Mouse (Mus musculus) neural tube, embryonic 11.5 days (tissue): Measurements from ENCODE around the gene Slc13a3. TPM values are rescaled to one million over a fixed set of nuclear protein-coding genes. Genes with fewer than 3 reads are reported as not detected.
A peak's percentile ranks its signal among the peaks of the same experiment; 100 is the strongest.

Source experiments
- ATAC-seq: fragments of 200-750 bp; cut with Nextera tagmentation; 2 replicates; pipeline ENCODE4 v1.8.0; 2017; ENCODE audit warnings: moderate number of reproducible peaks, mild to moderate bottlenecking, moderate TSS enrichment, moderate library complexity; ENCODE audit not compliant: insufficient read depth, low FRiP score, low TSS enrichment
- DNase-seq: peaks from one replicate; pipeline ENCODE4 v3.0.0-alpha.2; 2015; ENCODE audit warnings: low spot score
- H3K27ac ChIP-seq: fragments of 300-500 bp; sonication (generic); 2 replicates; pipeline ENCODE4 v1.5.1; 2014; ENCODE audit warnings: low read depth, mild to moderate bottlenecking, low read length
- H3K27me3 ChIP-seq: fragments of 300-500 bp; sonication (generic); 2 replicates; pipeline ENCODE4 v1.6.1; 2014; ENCODE audit warnings: mild to moderate bottlenecking, low read length, mixed read lengths; ENCODE audit not compliant: control insufficient read depth, insufficient read depth
- H3K36me3 ChIP-seq: fragments of 300-500 bp; sonication (generic); 2 replicates; pipeline ENCODE4 v1.6.1; 2014; ENCODE audit warnings: mild to moderate bottlenecking, low read length, moderate library complexity, mixed read lengths; ENCODE audit not compliant: control insufficient read depth, insufficient read depth
- H3K4me1 ChIP-seq: fragments of 300-500 bp; sonication (generic); 2 replicates; pipeline ENCODE4 v1.6.1; 2014; ENCODE audit warnings: low read length, mixed read lengths; ENCODE audit not compliant: control insufficient read depth, insufficient read depth
- H3K4me2 ChIP-seq: fragments of 300-500 bp; sonication (generic); 2 replicates; pipeline ENCODE4 v1.6.1; 2014; ENCODE audit warnings: low read depth, mild to moderate bottlenecking, moderate library complexity
- H3K4me3 ChIP-seq: fragments of 300-500 bp; sonication (generic); 2 replicates; pipeline ENCODE4 v1.5.1; 2014; ENCODE audit warnings: low read depth, low read length
- H3K9ac ChIP-seq: fragments of 300-500 bp; sonication (generic); 2 replicates; pipeline ENCODE4 v1.6.1; 2014; ENCODE audit warnings: mild to moderate bottlenecking, low read length
- H3K9me3 ChIP-seq: fragments of 300-500 bp; sonication (generic); 2 replicates; pipeline ENCODE4 v1.6.1; 2016; ENCODE audit warnings: low read length; ENCODE audit not compliant: control insufficient read depth
- WGBS: fragments of 180-500 bp; shearing (Covaris S2); extraction: QIAGEN DNeasy Blood & Tissue Kit; methylation state at CpG from one replicate; pipeline ENCODE4 v1.1.7; 2014; 5-methylcytosine and 5-hydroxymethylcytosine counted together
- polyA plus RNA-seq: library from polyadenylated mRNA; unstranded; fragments of >200 nt; fragmentation: Nextera tagmentation; extraction: Ambion mirVana; gene quantifications from 2 replicates; pipeline ENCODE4 v1.2.1, GENCODE M21; 2014

The Slc13a3 gene
- polyA plus RNA-seq, 1 experiment from 2014 or later, result 0.23 TPM

DNA sequence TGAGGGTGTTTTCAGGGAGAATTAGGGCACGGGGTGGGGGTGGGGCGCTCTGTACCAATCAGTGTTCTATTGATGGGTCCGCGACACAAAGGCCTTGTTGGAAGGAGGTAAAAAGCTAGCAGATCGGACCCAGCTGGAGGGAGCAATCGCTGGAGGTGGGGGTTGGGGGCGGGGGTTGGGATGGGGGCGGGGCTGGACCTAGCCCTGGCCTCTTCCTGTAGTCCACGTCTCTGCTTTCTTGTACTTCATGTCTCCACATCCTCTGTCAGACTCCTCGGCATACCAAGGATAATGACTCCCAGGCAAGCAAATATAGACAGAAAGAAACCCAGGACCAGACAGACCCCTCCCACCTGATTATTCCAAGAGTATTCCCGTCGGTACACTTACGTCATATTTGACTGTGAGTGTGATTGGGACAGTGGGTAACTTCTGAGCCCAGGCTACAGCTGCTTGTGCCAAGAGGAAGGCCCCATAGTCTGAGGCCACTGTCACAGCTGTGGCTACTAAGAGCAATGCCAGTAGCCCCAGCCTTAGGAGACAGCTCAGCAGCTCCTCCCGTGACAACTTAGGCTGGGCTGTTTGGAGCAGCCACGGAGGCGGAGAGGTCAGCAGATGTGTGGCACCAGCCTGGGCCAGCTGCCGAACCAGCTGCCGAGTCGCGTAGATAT, 76.1 kb downstream of the Slc13a3 start:
- Histone ChIP-seq H3K4me1 (peaks cover 15% of the 10 kb centered on the region), H3K4me2 (no peak overlapping the region), H3K36me3 (no peaks in the 10 kb centered on the region), H3K27ac (peak overlapping the region; percentile 7; the same call in 1 of the 2 replicates), H3K4me3 (no peak overlapping the region), H3K27me3 (no peaks in the 10 kb centered on the region), H3K9ac (peak overlapping the region; percentile 7; the same call in 1 of the 2 replicates), H3K9me3 (no peaks in the 10 kb centered on the region)
- DNase-seq, result no peak
- peak; percentile 45; the same call in 1 of the 2 replicates for ATAC-seq
- 43% methylated on average over 20 of the region's 20 CpGs for WGBS

DNA sequence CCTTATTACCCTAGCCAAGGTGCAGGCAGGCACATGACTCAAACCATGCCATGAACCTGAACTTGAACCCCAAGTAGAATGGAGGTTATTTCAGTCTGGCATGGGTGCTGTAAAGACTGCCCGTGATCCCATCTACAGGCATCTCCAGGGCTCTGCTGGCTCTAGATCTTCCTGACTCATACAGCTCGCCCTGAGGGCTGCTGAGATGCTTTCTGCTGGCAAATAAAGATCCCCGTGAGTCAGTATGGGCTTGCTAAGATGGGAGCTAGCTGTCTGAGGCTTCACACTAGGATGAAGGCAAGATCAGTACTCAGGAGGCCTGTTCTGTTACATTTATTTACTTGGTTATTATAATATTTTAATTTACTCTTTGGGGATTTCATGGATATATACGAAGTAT, 80.9 kb downstream of the Slc13a3 start:
- H3K4me1 ChIP-seq, result peaks cover 7% of the 10 kb centered on the region; the same call in 1 of the 2 replicates
- H3K9me3 ChIP-seq, result no peaks in the 10 kb centered on the region
- DNase-seq (no peak), ATAC-seq (no peak)
- no peak overlapping the region for H3K4me3 ChIP-seq
- no peaks in the 10 kb centered on the region for H3K36me3 ChIP-seq
- no peak overlapping the region for H3K27ac ChIP-seq
- WGBS, result 84% methylated on average over 4 of the region's 4 CpGs
- no peak overlapping the region for H3K9ac ChIP-seq
- H3K4me2 ChIP-seq, result no peak overlapping the region
- no peaks in the 10 kb centered on the region for H3K27me3 ChIP-seq

DNA sequence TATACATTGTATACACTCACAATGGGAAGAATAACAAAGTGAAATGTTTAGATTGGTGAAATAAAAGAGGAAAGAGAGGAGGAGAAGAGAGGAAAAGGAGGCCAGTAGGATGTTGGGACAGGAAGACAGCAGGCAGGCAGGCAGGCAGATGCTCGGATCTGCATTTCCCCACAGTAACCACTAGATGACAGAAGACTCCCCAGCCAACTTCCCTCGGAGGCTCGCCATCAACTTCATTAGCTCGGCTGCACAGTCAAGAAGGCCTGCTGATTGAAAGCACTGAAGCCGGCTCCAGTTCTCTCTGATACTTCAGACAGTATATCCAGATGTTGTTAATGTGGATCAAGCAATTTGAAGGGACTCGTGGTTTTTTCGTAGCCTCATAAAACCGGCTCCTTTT, 81.5 kb downstream of the Slc13a3 start:
- H3K4me2 ChIP-seq, result no peak overlapping the region
- no peaks in the 10 kb centered on the region for H3K27me3 ChIP-seq
- no peak overlapping the region for H3K9ac ChIP-seq
- ATAC-seq, result no peak
- no peak overlapping the region for H3K27ac ChIP-seq
- peak; percentile 69 for DNase-seq
- 19% methylated on average over 8 of the region's 8 CpGs for WGBS
- no peak overlapping the region for H3K4me3 ChIP-seq
- no peaks in the 10 kb centered on the region for H3K9me3 ChIP-seq
- H3K4me1 ChIP-seq, result peaks cover 6% of the 10 kb centered on the region
- H3K36me3 ChIP-seq, result no peaks in the 10 kb centered on the region

DNA sequence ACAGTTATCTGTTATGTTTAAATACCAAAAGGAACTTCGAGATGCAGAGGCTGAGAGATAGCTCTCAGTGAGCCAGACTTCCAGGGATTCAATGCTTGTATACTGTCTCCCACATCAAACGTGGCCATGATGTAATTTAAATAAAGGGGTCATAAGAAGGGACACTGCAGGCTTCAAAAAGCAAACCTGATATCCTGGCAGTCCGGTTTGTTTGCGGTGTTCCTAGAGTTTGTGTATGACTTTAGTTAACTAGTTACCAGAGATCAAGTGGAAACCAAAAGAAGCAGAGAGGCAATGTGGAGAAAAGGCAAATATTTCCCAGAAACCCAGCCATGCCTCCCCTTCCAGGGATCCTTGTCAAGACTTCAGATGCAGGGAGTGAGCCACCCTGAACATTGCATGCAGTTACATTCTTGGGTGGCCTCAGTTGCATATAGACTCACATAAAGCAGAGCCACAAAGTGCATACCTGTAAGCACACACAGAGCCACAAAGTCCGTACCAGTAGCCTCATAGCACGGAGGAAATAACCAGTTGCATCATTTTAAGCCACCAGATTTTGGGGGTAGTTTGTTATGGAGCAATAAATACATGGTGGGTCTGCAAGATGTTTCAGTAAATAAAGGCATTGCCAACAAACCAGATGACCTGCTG, 83.6 kb downstream of the Slc13a3 start:
- H3K4me3 ChIP-seq, result no peak overlapping the region

DNA sequence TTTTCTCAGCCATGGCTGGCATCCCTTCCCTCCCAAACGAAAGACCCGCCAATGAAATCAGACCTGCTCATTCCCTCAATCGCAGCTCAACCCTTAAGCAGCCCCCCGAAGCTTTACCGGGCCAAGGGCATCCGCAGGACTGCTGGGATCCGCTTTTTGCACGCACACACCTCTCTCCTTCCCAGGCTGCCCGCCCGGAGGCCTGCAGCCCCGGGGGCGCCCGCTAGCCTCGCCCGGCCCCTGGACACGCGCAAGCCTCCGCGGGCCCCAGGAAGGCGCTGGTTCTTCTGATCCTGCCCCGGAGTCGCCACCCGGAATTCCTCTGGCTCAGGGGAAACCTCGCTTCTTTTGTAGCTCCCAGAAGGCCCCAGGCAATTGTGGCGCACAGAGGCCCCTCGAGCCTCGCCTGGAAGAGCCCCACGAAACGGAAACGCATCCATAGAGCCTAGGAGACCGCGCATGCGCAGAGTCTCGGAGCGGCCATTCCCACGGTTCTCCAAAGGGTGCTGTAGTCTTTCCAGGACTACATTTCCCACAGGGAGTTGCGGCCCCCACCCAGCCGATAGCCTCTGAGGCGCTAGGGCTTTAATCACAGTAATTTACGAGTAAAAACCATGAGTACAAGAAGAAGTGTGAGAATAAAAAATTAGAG, 85.1 kb downstream of the Slc13a3 start, which contains the start of gene Zfp334:
Gene Zfp334 (minus strand): TSS at position 416 of the 652 bp plus-strand sequence.
- H3K4me2 ChIP-seq, result peak within 1 kb of the TSS; percentile 62
- H3K4me1 ChIP-seq, result peaks cover 5% of the 10 kb centered on the region
- H3K27me3 ChIP-seq, result no peaks in the 10 kb centered on the region
- H3K9ac ChIP-seq, result peak within 1 kb of the TSS; percentile 88
- peaks cover 23% of the 10 kb centered on the region for H3K36me3 ChIP-seq
- H3K4me3 ChIP-seq, result peak within 1 kb of the TSS; percentile 79
- under 1% methylated on average over 40 of the region's 40 CpGs for WGBS
- peak within 1 kb of the TSS; percentile 82 for H3K27ac ChIP-seq
- peak; percentile 97 for DNase-seq
- H3K9me3 ChIP-seq, result no peaks in the 10 kb centered on the region
- ATAC-seq, result peak; percentile 85

More for the DNA sequence above, 83.6 kb downstream of the Slc13a3 start:
- peaks cover 10% of the 10 kb centered on the region for H3K36me3 ChIP-seq
- 84% methylated on average over 6 of the region's 6 CpGs for WGBS
- H3K4me2 ChIP-seq, result no peak overlapping the region
- H3K9ac ChIP-seq, result no peak overlapping the region
- no peaks in the 10 kb centered on the region for H3K9me3 ChIP-seq
- peaks cover 5% of the 10 kb centered on the region for H3K4me1 ChIP-seq
- no peaks in the 10 kb centered on the region for H3K27me3 ChIP-seq
- DNase-seq (no peak), ATAC-seq (no peak)
- no peak overlapping the region for H3K27ac ChIP-seq

DNA sequence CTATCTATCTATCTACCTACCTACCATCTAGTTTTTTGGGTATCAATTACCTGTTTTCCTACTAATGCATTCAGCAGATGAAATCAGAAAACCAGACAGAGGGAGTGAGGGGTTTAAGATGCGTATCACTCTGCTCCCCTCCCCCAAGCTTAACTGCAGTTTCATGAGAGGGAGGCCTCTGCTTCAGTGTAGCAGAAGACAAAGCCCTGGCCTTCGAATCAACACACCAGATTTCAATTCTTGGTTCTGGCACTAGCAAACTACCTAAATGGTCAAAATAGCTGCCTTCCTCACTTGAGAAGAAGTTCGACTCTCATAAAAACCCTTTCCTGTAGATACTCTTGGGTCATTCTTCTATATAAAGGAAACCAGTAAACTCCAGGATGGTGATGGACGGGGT, 85.7 kb downstream of the Slc13a3 start:
- Histone ChIP-seq H3K9ac (peak overlapping the region; percentile 88), H3K4me1 (peaks cover 5% of the 10 kb centered on the region), H3K27me3 (no peaks in the 10 kb centered on the region), H3K4me3 (peak overlapping the region; percentile 79), H3K36me3 (peaks cover 29% of the 10 kb centered on the region), H3K9me3 (no peaks in the 10 kb centered on the region), H3K27ac (peak overlapping the region; percentile 82), H3K4me2 (peak overlapping the region; percentile 62)
- no peak; the same call in 1 of the 2 replicates for ATAC-seq
- DNase-seq, result no peak
- WGBS, result 10% methylated on average over 4 of the region's 4 CpGs

DNA sequence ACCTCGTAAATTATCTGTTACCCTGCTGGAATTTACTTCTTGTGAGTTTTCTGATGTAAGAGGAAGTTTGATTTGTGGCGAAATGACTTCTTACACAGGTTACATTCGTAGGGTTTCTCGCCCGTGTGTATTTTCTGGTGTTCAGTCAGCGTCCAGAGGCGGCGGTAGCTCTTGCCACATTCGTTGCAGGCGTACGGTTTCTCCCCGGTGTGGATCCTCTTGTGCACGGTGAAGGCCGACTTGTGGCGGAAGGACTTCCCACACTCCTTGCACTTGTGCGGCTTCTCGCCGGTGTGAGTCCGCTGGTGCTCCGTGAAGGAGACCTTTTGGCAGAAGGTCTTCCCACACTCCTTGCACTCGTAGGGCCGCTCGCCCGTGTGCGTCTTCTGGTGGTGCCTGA, 93.0 kb downstream of the Slc13a3 start:
- Histone ChIP-seq H3K9me3 (no peaks in the 10 kb centered on the region), H3K36me3 (peaks cover 59% of the 10 kb centered on the region), H3K27me3 (no peaks in the 10 kb centered on the region), H3K4me3 (no peak overlapping the region), H3K27ac (no peak overlapping the region), H3K4me2 (no peak overlapping the region), H3K9ac (no peak overlapping the region), H3K4me1 (no peaks in the 10 kb centered on the region)
- DNase-seq, result no peak
- ATAC-seq, result no peak
- 96% methylated on average over 25 of the region's 25 CpGs for WGBS

DNA sequence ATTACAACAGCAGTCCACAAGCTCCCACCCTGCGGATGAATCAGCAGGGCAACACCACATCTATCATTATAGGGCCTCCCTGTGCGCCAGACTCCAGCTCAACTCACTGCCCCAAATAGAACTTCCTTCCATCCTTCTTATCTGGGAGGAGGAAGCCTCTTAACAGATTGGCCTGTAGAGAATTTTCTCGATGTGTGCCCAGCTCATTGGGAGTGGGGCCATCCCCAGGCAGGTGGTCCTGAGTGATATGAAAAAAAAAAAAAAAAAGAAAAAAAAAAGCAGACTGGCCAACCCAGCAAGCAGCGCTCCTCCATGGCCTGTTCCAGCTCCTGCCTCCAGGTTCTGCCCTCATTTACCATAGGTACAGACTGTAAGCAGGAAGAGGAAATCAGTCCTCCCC, 97.0 kb downstream of the Slc13a3 start:
- no peak for DNase-seq
- ATAC-seq, result no peak
- no peak overlapping the region for H3K4me2 ChIP-seq
- no peaks in the 10 kb centered on the region for H3K9me3 ChIP-seq
- H3K4me1 ChIP-seq, result no peaks in the 10 kb centered on the region
- no peak overlapping the region for H3K4me3 ChIP-seq
- no peak overlapping the region for H3K27ac ChIP-seq
- no peaks in the 10 kb centered on the region for H3K27me3 ChIP-seq
- H3K9ac ChIP-seq, result no peak overlapping the region
- 74% methylated on average over 4 of the region's 4 CpGs for WGBS
- peaks cover 26% of the 10 kb centered on the region for H3K36me3 ChIP-seq
